Comparison of ENCODE assay signal across 19 mouse cellular contexts in the genomic region with DNA sequence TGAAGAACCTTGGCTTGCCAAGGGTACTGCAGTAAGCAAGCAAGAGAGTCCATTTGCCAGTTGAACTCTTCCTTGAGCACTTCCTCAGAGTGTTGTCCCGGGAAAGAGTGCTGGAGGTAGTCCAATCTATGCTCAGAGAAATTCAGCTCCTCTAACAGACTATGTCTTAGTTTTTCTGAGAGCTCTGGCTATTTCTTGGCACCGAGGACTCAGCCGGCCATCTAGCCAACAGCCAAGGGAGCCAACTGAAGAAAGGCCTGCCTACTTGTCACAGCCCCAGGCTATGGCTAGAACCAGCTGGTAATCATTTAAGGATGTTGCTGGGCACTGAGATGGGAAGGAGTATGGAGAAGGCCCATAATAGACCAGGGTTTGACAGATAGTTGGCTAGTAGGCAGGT.
"Had no signal": no experiment of that assay in that cellular context is flagged by ENCODE, and none has a peak within 500 bp of the region (broad histone marks: within the 10 kb centered on the region; RNA-seq: fewer than 3 reads in every experiment).

No protein-coding gene starts in this region.

- H3K4me1 ChIP-seq: limb, embryonic 12.5 days; midbrain, embryonic 15.5 days had no signal

- H3K4me2 ChIP-seq: kidney, embryonic 15.5 days; limb, embryonic 12.5 days; limb, embryonic 15.5 days; liver, embryonic 11.5 days; midbrain, embryonic 12.5 days; midbrain, embryonic 15.5 days had no signal

- H3K36me3 ChIP-seq: kidney, embryonic 15.5 days; limb, embryonic 12.5 days; limb, embryonic 15.5 days; midbrain, embryonic 12.5 days; midbrain, embryonic 15.5 days had no signal

- H3K9ac ChIP-seq: kidney, embryonic 15.5 days; limb, embryonic 12.5 days; limb, embryonic 15.5 days; liver, embryonic 14.5 days; midbrain, embryonic 12.5 days; midbrain, embryonic 15.5 days had no signal

- H3K27ac ChIP-seq: kidney, embryonic 15.5 days; limb, embryonic 12.5 days; limb, embryonic 15.5 days; liver, embryonic 14.5 days; macrophage; midbrain, embryonic 12.5 days; midbrain, embryonic 15.5 days; stomach, postnatal 0 days had no signal

- ATAC-seq: midbrain, embryonic 15.5 days had no signal

- DNase-seq: kidney, adult 8-10 months; kidney, postnatal 10 days; kidney, postnatal 4 days; left cerebral cortex, postnatal 4 days; lung, adult 18-20 months; lung, postnatal 14 days; right cerebral cortex, postnatal 4 days; thymus, adult 2 months; thymus, postnatal 14 days; thymus, postnatal 4 days had no signal

- H3K4me3 ChIP-seq: kidney, embryonic 15.5 days; limb, embryonic 12.5 days; limb, embryonic 15.5 days; midbrain, embryonic 12.5 days; midbrain, embryonic 15.5 days had no signal

- H3K9me3 ChIP-seq: kidney, embryonic 15.5 days; limb, embryonic 12.5 days; limb, embryonic 15.5 days; midbrain, embryonic 12.5 days; midbrain, embryonic 15.5 days had no signal
